Mouse (Mus musculus) heart, embryonic 16.5 days (tissue): ENCODE data around the gene Rpl18a. TPM values are rescaled to one million over a fixed set of nuclear protein-coding genes. Genes with fewer than 3 reads are reported as not detected.

Experiments used
- ATAC-seq: fragments of 200-750 bp; cut with Nextera tagmentation; replicated peaks from 2 replicates; pipeline ENCODE4 v1.8.0; 2017; ENCODE audit warnings: moderate number of reproducible peaks; ENCODE audit not compliant: insufficient read depth, low FRiP score; ENCODE audit errors: extremely low read depth
- H3K27ac ChIP-seq: fragments of 300-500 bp; sonication (generic); 2 replicates; pipeline ENCODE4 v1.5.1; 2014; ENCODE audit warnings: mild to moderate bottlenecking, low read length, control low read depth, moderate library complexity
- H3K27me3 ChIP-seq: fragments of 300-500 bp; sonication (generic); 2 replicates; pipeline ENCODE4 v1.6.1; 2014; ENCODE audit warnings: low read length, mixed read lengths; ENCODE audit not compliant: control insufficient read depth, insufficient read depth
- H3K36me3 ChIP-seq: fragments of 300-500 bp; sonication (generic); 2 replicates; pipeline ENCODE4 v1.6.1; 2014; ENCODE audit not compliant: control insufficient read depth, insufficient read depth
- H3K4me1 ChIP-seq: fragments of 300-500 bp; sonication (generic); 2 replicates; pipeline ENCODE4 v1.6.1; 2014; ENCODE audit warnings: low read length, mixed read lengths; ENCODE audit not compliant: control insufficient read depth, insufficient read depth
- H3K4me2 ChIP-seq: fragments of 300-500 bp; sonication (generic); 2 replicates; pipeline ENCODE4 v1.6.1; 2014; ENCODE audit warnings: low read depth, mild to moderate bottlenecking, control low read depth, low read length
- H3K4me3 ChIP-seq: fragments of 300-500 bp; sonication (generic); 2 replicates; pipeline ENCODE4 v1.5.1; 2014; ENCODE audit warnings: mild to moderate bottlenecking, control low read depth, low read length
- H3K9ac ChIP-seq: fragments of 300-500 bp; sonication (generic); 2 replicates; pipeline ENCODE4 v1.6.1; 2014; ENCODE audit warnings: low read length, control low read depth
- H3K9me3 ChIP-seq: fragments of 300-500 bp; sonication (generic); replicated peaks from 2 replicates; pipeline ENCODE4 v1.6.1; 2016; ENCODE audit warnings: low read length; ENCODE audit not compliant: control insufficient read depth
- WGBS: fragments of 180-500 bp; shearing (Covaris S2); extraction: QIAGEN DNeasy Blood & Tissue Kit; methylation state at CpG from one replicate; pipeline ENCODE4 v1.1.7; 2014; 5-methylcytosine and 5-hydroxymethylcytosine counted together
- polyA plus RNA-seq: library from polyadenylated mRNA; unstranded; fragments of >200 nt; fragmentation: Nextera tagmentation; extraction: Ambion mirVana; gene quantifications from 2 replicates; pipeline ENCODE4 v1.2.1, GENCODE M21; 2015

Gene Rpl18a
- polyA plus RNA-seq, result 2,334 and 2,733 TPM in 2 replicates

- Histone ChIP-seq H3K4me3 (peak within 1 kb of the TSS; percentile 90), H3K4me1 (peaks cover 10% of the 10 kb centered on the region), H3K9ac (peak within 1 kb of the TSS; percentile 87), H3K27ac (peak within 1 kb of the TSS; percentile 90), H3K36me3 (peaks cover 26% of the 10 kb centered on the region), H3K9me3 (no peaks in the 10 kb centered on the region), H3K27me3 (peaks cover 8% of the 10 kb centered on the region), H3K4me2 (peak within 1 kb of the TSS; percentile 96)
- peak; percentile 97 for ATAC-seq
- WGBS, result under 1% methylated on average over 60 of the region's 60 CpGs
Observed at GRCm38 (mm10) chr8:70897021-70897680, at the start of gene Rpl18a. Gene Rpl18a, minus strand, starts transcription at chr8:70897412.

GRCm38 (mm10) chr8:70943187-70943586 lies 46.0 kb upstream of the Rpl18a start:
- WGBS, result 35% methylated on average over 1 of the region's 1 CpGs
- Histone ChIP-seq H3K4me1 (no peaks in the 10 kb centered on the region), H3K36me3 (no peaks in the 10 kb centered on the region), H3K9me3 (no peaks in the 10 kb centered on the region), H3K4me2 (no peak overlapping the region), H3K4me3 (no peak overlapping the region), H3K9ac (no peak overlapping the region), H3K27ac (no peak overlapping the region), H3K27me3 (no peaks in the 10 kb centered on the region)
- no peak for ATAC-seq

GRCm38 (mm10) chr8:70941478-70941877 lies 44.3 kb upstream of the Rpl18a start:
- H3K4me1 ChIP-seq, result no peaks in the 10 kb centered on the region
- no peak for ATAC-seq
- no peaks in the 10 kb centered on the region for H3K9me3 ChIP-seq
- no peaks in the 10 kb centered on the region for H3K36me3 ChIP-seq
- no peak overlapping the region for H3K9ac ChIP-seq
- H3K4me3 ChIP-seq, result no peak overlapping the region
- no peak overlapping the region for H3K4me2 ChIP-seq
- 58% methylated on average over 2 of the region's 2 CpGs for WGBS
- no peaks in the 10 kb centered on the region for H3K27me3 ChIP-seq
- H3K27ac ChIP-seq, result no peak overlapping the region

GRCm38 (mm10) chr8:70937200-70937599 lies 40.0 kb upstream of the Rpl18a start:
- no peaks in the 10 kb centered on the region for H3K27me3 ChIP-seq
- H3K4me2 ChIP-seq, result no peak overlapping the region
- no peak overlapping the region for H3K9ac ChIP-seq
- H3K36me3 ChIP-seq, result no peaks in the 10 kb centered on the region
- no peaks in the 10 kb centered on the region for H3K9me3 ChIP-seq
- WGBS, result 78% methylated on average over 6 of the region's 6 CpGs
- no peak overlapping the region for H3K4me3 ChIP-seq
- no peaks in the 10 kb centered on the region for H3K4me1 ChIP-seq
- no peak for ATAC-seq
- H3K27ac ChIP-seq, result no peak overlapping the region

GRCm38 (mm10) chr8:70934786-70935185 lies 37.6 kb upstream of the Rpl18a start:
- Histone ChIP-seq H3K4me2 (no peak overlapping the region), H3K36me3 (no peaks in the 10 kb centered on the region), H3K27ac (no peak overlapping the region), H3K4me3 (no peak overlapping the region), H3K9ac (no peak overlapping the region), H3K4me1 (no peaks in the 10 kb centered on the region), H3K27me3 (no peaks in the 10 kb centered on the region), H3K9me3 (no peaks in the 10 kb centered on the region)
- ATAC-seq, result no peak
- 58% methylated on average over 7 of the region's 7 CpGs for WGBS

- no peak overlapping the region for H3K4me2 ChIP-seq
- no peak for ATAC-seq
- 83% methylated on average over 4 of the region's 4 CpGs for WGBS
Observed at GRCm38 (mm10) chr8:70933036-70933435, 35.8 kb upstream of the Rpl18a start.

GRCm38 (mm10) chr8:70931731-70932130 lies 34.5 kb upstream of the Rpl18a start:
- 91% methylated on average over 11 of the region's 11 CpGs for WGBS
- Histone ChIP-seq H3K9me3 (no peaks in the 10 kb centered on the region), H3K27me3 (no peaks in the 10 kb centered on the region), H3K4me2 (no peak overlapping the region), H3K27ac (no peak overlapping the region), H3K9ac (no peak overlapping the region), H3K4me3 (no peak overlapping the region), H3K4me1 (peaks cover 7% of the 10 kb centered on the region), H3K36me3 (no peaks in the 10 kb centered on the region)
- no peak for ATAC-seq

More at GRCm38 (mm10) chr8:70933036-70933435, 35.8 kb upstream of the Rpl18a start:
- Histone ChIP-seq H3K27ac (no peak overlapping the region), H3K4me3 (no peak overlapping the region), H3K4me1 (peaks cover 7% of the 10 kb centered on the region), H3K9ac (no peak overlapping the region), H3K36me3 (no peaks in the 10 kb centered on the region), H3K9me3 (no peaks in the 10 kb centered on the region), H3K27me3 (no peaks in the 10 kb centered on the region)

- 47% methylated on average over 5 of the region's 5 CpGs for WGBS
- H3K4me3 ChIP-seq, result no peak overlapping the region
- no peaks in the 10 kb centered on the region for H3K36me3 ChIP-seq
- no peak overlapping the region for H3K9ac ChIP-seq
- H3K4me1 ChIP-seq, result peaks cover 7% of the 10 kb centered on the region
- H3K27me3 ChIP-seq, result no peaks in the 10 kb centered on the region
- no peak overlapping the region for H3K27ac ChIP-seq
- H3K4me2 ChIP-seq, result no peak overlapping the region
- no peaks in the 10 kb centered on the region for H3K9me3 ChIP-seq
- ATAC-seq, result no peak
Observed at GRCm38 (mm10) chr8:70928778-70929322, 31.6 kb upstream of the Rpl18a start.

GRCm38 (mm10) chr8:70928096-70928495 lies 30.9 kb upstream of the Rpl18a start:
- no peaks in the 10 kb centered on the region for H3K9me3 ChIP-seq
- WGBS, result 88% methylated on average over 3 of the region's 3 CpGs
- peaks cover 7% of the 10 kb centered on the region for H3K4me1 ChIP-seq
- H3K36me3 ChIP-seq, result no peaks in the 10 kb centered on the region
- no peak for ATAC-seq
- no peak overlapping the region for H3K4me2 ChIP-seq
- H3K27me3 ChIP-seq, result no peaks in the 10 kb centered on the region
- no peak overlapping the region for H3K9ac ChIP-seq
- H3K27ac ChIP-seq, result no peak overlapping the region
- no peak overlapping the region for H3K4me3 ChIP-seq
